Comparison of ENCODE assay signal across 22 mouse cellular contexts in the genomic region with DNA sequence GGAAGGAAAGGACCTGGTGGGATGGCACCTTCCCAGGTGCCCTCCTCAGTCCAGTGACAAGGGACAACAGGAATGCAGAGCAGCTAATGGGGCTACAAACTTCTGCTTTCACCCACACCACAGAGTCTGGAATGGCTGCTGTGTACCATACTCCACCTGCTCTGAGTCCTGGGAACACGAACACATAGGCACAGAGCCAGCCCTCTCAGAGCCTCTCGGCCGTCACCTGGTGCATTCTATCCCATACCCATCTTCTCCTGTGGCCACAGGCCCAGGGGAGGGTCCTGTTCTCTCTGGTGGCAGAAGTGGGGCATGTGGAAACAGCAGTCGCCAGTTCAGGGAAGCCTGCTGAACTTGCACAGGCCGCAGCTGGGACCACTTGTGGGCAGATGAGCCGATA. TPM values are rescaled to one million over a fixed set of nuclear protein-coding genes. Genes with fewer than 3 reads are reported as not detected.
DNase-seq lines count a peak whose midpoint lies in the region; ATAC-seq and TF ChIP-seq lines count a peak whose summit lies in the region.
"Had no signal": no experiment of that assay in that cellular context is flagged by ENCODE, and none has a peak within 500 bp of the region (broad histone marks: within the 10 kb centered on the region; RNA-seq: fewer than 3 reads in every experiment).

No protein-coding gene starts in this region.

- 95% methylated on average over 6 of the region's 6 CpGs for WGBS in heart, adult 2 months

- no peak for TF ChIP-seq CTCF in heart, adult 2 months (IDR thresholded peaks at IDR 0.05)

- DNase-seq in heart, adult 11 months, result peak; percentile 92
- DNase-seq in heart, postnatal 36 days, result no peak
- DNase-seq in heart, adult 2 months, result no peak
- no peak for DNase-seq in heart, adult 18-20 months
- DNase-seq in cerebellum, postnatal 36 days, result no peak
- no peak for DNase-seq in gastrocnemius, postnatal 14 days
- DNase-seq: adrenal gland, adult 2 months; adrenal gland, adult 8-10 months; adrenal gland, postnatal 10 days; adrenal gland, postnatal 14 days; adrenal gland, postnatal 25 days; adrenal gland, postnatal 36 days; B cell, adult 2 months; cerebellum, adult 11 months; cerebellum, adult 11-12 months; cerebellum, adult 18-20 months had no signal

- TF ChIP-seq EP300 in heart, adult 2 months (IDR thresholded peaks at IDR 0.05; ENCODE audit: insufficient read depth, low read depth, low read length), result no peak

- no peaks in the 10 kb centered on the region for H3K27me3 ChIP-seq in heart, adult 2 months (ENCODE audit: control insufficient read depth, insufficient read depth, low read length)
- H3K27me3 ChIP-seq: CH12.LX, Patski had no signal

- no peaks in the 10 kb centered on the region for H3K79me2 ChIP-seq in heart, adult 2 months (replicated peaks; ENCODE audit: control insufficient read depth, insufficient read depth, low read length)

- peak overlapping the region; percentile 52; the same call in 1 of the 2 replicates for H3K27ac ChIP-seq in heart, adult 2 months
- 0 out of 2 replicates have a peak overlapping the region, but pooled peaks have one; percentile 9 for H3K27ac ChIP-seq in brown adipose tissue, adult 24 weeks (replicated peaks; ENCODE audit: low read depth, low read length)

- intact Hi-C loops in heart, postnatal 36 days (cut with DNase I), result no loop called here
- intact Hi-C loops in heart, adult 2 months (cut with DNase I), result loop anchor here (5.0 kb wide), 1 partner anchor 37 kb away; no protein-coding TSS in a partner anchor
- intact Hi-C loops in gastrocnemius, postnatal 14 days (cut with DNase I; ENCODE audit: low total_unique reads), result no loop called here

- H3K4me3 ChIP-seq in heart, adult 2 months, result no peak overlapping the region
- no peak overlapping the region for H3K4me3 ChIP-seq in brown adipose tissue, adult 24 weeks (ENCODE audit: insufficient read depth, low read depth, low read length)

- H3K4me1 ChIP-seq in heart, adult 2 months (ENCODE audit: control insufficient read depth, insufficient read depth, low read length), result peaks cover 42% of the 10 kb centered on the region
- peaks cover 44% of the 10 kb centered on the region for H3K4me1 ChIP-seq in brown adipose tissue, adult 24 weeks (ENCODE audit: control insufficient read depth, insufficient read depth, insufficient read length, low read length)

- H3K9ac ChIP-seq in heart, adult 2 months (ENCODE audit: low read depth, low read length), result no peak overlapping the region

- no peak for TF ChIP-seq POLR2A in heart, adult 2 months (IDR thresholded peaks at IDR 0.05; ENCODE audit: insufficient read depth, low read depth, low read length)

- peaks cover 5% of the 10 kb centered on the region for H3K36me3 ChIP-seq in heart, adult 2 months (ENCODE audit: control insufficient read depth, insufficient read depth, low read length)

- ATAC-seq in erythroblast, adult 5-6 weeks (replicated peaks; ENCODE audit: low FRiP score, poor library complexity, severe bottlenecking), result 0 out of 2 replicates have a peak, but pooled peaks have one; percentile 13
- ATAC-seq: activated CD4-positive, CD25-positive, alpha-beta regulatory T cell, adult 4 months; CD4-positive, CD25-positive, alpha-beta regulatory T cell, adult 4 months; Patski had no signal

RNA-seq across cellular contexts. Expression of a gene that starts 57.7 kb away (rescaled TPM):
- 100 to 1,000 TPM; 130 to 150 TPM for total RNA-seq in heart, postnatal 36 days (2021)
- 100 to 1,000 TPM; 142 to 163 TPM for total RNA-seq in heart, adult 2 months (2021)
- polyA plus RNA-seq in heart, adult 2 months (2012; rRNA removed), result 68.0 and 89.8 TPM in 2 replicates
- 100 to 1,000 TPM; 163 to 170 TPM for total RNA-seq in heart, adult 18-20 months (2021)
- polyA plus RNA-seq in brown adipose tissue, adult 24 weeks (2012; ENCODE audit: insufficient read depth, insufficient read length, missing spikeins), result 78.1 and 111 TPM in 2 replicates
- 4.2 and 10.0 TPM in 2 replicates for total RNA-seq in erythroblast, adult 5-6 weeks (2015; ENCODE audit: low replicate concordance)
- total RNA-seq in erythroblast, adult 5-6 weeks (2017; ENCODE audit: low replicate concordance), result 10.0 and 28.9 TPM in 2 replicates
- 10 to 100 TPM; 53.5 to 93.5 TPM for total RNA-seq in gastrocnemius, postnatal 14 days (2021)
